Mouse (Mus musculus) cerebellum, adult 8-10 months (tissue): ENCODE results near the gene Cd99l2.
"Not testable (repeated sequence)": the region's sequence is repeated elsewhere in the genome, so short reads cannot be mapped to it uniquely, and the experiment has no call there.

ENCODE experiments used
- DNase-seq: peaks from one replicate; pipeline ENCODE4 v3.0.0; 2022

The Cd99l2 gene

GRCm38 (mm10) chrX:71492634-71493278 is at the start of gene Cd99l2:
TSS of gene Cd99l2 (minus strand) at chrX:71492849.
- DNase-seq = peak; percentile 80

GRCm38 (mm10) chrX:71540821-71541510 is 48.3 kb upstream of the Cd99l2 start:
- DNase-seq = no peak

- no peak for DNase-seq
Measured at GRCm38 (mm10) chrX:71537791-71538190, 45.1 kb upstream of the Cd99l2 start.

- DNase-seq = no peak
Measured at GRCm38 (mm10) chrX:71534102-71534501, 41.5 kb upstream of the Cd99l2 start.

DNA sequence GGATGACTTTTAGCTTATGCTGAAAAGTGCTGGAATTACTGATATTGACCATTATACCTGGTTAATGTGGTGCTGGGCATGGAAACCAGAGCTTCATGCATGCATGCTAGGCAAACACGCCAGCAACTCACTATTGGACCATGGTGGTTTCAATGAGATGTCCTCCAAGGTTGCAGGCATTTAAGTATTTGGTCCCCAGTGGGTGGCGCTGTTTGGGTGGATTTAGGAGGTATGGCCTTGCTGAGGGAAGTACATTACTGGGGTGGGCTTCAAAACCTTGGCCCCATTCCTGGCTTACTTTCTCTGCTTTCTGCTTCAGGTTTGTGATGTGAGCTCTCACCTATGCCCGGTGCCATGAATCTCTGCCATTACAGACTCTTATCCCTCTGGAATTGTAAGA is 40.0 kb upstream of the Cd99l2 start:
- DNase-seq = no peak

DNA sequence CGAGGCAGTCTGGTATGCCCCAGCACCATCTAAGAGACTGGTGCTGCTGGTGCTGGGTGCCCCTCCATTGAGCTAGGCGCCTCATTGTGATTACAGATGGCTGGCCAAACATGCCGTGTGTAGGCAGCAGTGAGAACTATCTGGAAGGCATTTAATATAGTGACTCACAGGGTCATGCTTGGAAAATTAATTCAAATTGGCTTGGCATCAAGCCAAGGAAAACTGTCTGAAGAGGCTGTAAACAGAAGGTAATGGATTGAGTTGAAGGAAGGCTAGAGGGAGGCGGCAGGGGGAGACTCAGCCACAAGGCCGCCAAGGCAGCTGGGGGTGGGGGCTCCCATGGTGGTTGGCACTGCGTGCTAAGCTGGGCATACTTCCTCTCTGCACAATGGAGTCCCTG is 36.0 kb upstream of the Cd99l2 start:
- DNase-seq = no peak

GRCm38 (mm10) chrX:71528150-71528549 is 35.5 kb upstream of the Cd99l2 start:
- DNase-seq = no peak

GRCm38 (mm10) chrX:71527461-71527860 is 34.8 kb upstream of the Cd99l2 start:
- DNase-seq = no peak

GRCm38 (mm10) chrX:71525593-71526299 is 33.1 kb upstream of the Cd99l2 start:
- no peak for DNase-seq

DNA sequence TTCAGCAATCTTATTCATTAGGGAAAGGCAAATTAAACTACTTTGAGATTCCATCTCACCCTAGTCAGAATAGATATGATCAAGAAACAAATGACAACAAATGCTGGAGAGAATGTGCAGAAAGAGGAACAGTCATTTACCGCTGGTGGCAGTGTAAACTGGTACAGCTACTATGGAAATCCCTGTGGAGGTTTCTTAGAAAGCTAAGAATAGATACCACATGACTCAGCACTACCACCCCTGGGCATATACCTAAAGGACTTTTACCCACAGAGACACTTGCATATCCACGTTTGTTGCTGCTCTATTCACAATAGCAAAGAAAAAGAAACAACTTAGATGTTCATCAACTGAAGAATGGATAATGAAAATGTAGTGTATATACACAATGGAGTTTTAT is 31.7 kb upstream of the Cd99l2 start:
- no peak for DNase-seq

DNA sequence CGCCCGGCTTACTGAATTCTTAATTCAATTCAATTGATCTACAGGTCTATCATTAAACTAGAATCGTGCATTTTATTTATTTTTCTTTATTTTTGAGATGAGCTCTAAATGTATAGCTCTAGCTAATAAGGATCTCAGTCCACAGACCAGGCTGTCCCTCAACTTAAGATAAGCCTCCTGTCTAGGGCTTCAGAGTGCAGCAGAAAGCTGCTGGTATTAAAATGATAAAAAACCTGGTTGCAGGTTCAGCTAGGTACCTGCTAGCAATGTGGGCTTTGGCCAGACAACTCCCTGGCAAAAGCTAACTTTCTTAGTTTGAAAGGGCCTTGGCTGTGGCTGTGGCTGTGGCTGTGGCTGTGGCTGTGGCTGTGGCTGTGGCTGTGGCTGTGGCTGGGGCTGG is 30.2 kb upstream of the Cd99l2 start:
- DNase-seq = no peak

DNA sequence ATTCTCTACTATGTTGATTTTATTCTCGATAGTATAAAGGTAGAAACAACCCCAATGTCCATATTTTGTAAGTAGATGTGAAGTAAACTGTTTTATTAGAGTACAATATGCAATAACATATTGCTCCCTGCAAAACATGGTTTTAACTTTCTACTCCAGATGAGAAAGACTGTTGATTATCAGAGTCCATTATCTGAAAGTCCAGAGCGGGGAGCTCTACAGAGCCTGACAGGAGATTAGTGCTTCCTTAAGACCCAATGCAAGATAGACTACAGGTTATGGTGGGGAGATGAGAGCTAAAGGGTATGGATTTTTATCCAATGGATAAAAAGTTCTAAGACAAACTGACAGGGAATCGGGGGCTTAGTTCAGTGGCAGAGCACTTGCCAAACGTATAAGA is 26.6 kb upstream of the Cd99l2 start:
- DNase-seq = no peak

DNA sequence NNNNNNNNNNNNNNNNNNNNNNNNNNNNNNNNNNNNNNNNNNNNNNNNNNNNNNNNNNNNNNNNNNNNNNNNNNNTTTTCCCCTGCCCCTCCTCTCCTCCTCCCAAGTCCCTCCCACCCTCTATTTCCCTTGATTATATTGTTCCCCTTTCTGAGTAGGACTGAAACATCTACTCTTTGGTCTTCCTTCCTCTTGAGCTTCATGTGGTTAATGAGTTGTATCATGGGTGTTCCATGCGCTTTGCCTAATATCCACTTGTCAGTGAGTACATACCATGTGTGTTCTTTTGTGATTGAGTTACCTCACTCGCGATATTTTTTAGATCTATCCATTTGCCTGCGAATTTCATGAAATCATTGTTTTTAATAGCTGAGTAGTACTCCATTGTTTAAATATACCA is 13.9 kb upstream of the Cd99l2 start:
- DNase-seq = not testable (repeated sequence)

GRCm38 (mm10) chrX:71493279-71493656 is 619 bp upstream of the Cd99l2 start:
- DNase-seq = peak; percentile 35

- DNase-seq = peak; percentile 21
Measured at GRCm38 (mm10) chrX:71491931-71492633, 567 bp downstream of the Cd99l2 start.

DNA sequence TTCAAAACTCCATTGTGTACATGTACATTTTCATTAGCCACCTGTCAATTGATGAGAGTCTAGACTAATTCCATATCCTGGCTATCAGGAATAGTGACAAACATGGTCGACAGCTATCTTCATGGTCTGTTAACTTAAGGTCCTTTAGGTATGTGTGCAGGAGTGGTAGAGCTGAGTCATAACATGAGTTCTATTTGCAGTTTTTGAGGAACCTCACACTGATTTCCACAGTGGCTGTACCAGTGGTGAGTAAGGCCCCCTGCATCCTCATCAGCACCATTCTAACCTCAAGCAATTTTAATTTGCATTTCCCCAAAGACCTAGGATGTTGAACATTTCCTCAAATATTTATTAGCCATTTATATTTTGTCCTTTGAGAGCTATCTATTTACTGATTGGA is 3.3 kb downstream of the Cd99l2 start:
- no peak for DNase-seq

GRCm38 (mm10) chrX:71482244-71482643 is 10.4 kb downstream of the Cd99l2 start:
- no peak for DNase-seq

DNA sequence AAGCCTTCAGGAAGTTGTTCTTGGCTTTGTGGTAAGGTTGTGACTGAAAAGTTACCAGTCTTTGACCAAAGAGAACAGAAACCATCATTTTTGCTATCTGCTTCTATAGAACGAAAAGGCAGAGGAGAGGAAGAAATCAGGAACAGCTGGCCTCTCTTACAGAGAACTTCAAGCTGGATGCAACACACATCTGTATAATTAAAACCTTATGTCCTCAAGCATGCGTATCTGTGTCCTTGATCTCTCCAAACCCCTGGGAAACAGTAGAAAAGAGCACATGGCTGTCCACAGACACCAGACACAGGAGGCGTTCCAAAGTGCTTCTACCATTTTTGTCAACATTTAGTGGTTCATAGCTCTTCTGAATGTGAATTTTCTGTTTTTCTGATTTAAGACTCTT is 16.7 kb downstream of the Cd99l2 start:
- DNase-seq = no peak

GRCm38 (mm10) chrX:71475497-71475896 is 17.2 kb downstream of the Cd99l2 start:
- DNase-seq = no peak

GRCm38 (mm10) chrX:71475084-71475483 is 17.6 kb downstream of the Cd99l2 start:
- no peak for DNase-seq

GRCm38 (mm10) chrX:71474296-71474956 is 18.2 kb downstream of the Cd99l2 start:
- no peak for DNase-seq

DNA sequence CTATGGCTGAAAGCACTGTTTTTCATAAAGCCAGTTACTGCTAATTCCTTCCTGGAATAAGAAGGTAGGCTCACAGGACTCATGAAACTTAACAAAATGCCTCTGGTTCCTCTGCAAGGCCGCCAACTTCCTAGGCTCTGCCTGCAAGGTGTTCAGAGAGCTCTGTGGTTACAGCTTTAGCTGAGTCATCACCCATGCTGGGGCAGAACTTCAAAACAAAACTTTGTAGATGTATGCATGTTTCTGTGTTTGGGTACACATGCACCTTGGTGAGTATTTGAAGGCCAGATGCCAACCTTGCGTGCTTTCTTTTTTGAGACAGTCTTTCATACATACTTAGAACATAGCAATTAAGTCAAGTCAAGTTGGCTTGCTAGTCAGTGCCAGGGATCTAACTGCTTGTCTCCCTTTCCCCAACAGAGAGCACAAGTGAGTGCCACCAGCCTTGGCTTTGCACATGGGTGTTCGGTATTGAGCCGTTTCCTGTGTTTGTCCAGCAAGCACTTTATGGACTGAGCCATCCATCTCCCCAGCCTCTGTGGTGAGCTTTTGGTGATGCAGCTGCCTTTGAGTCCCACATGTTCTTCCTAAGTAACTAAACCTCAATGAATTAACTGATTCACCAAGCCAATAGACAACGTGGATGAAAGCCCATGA is 23.9 kb downstream of the Cd99l2 start:
- no peak for DNase-seq
